Mouse (Mus musculus): ENCODE data around the gene Hprt. TPM values are rescaled to one million over a fixed set of nuclear protein-coding genes. Genes with fewer than 3 reads are reported as not detected.

Hprt gene
- polyA plus RNA-seq, 1 experiment from 2014 or later, result 80.5 TPM

DNA sequence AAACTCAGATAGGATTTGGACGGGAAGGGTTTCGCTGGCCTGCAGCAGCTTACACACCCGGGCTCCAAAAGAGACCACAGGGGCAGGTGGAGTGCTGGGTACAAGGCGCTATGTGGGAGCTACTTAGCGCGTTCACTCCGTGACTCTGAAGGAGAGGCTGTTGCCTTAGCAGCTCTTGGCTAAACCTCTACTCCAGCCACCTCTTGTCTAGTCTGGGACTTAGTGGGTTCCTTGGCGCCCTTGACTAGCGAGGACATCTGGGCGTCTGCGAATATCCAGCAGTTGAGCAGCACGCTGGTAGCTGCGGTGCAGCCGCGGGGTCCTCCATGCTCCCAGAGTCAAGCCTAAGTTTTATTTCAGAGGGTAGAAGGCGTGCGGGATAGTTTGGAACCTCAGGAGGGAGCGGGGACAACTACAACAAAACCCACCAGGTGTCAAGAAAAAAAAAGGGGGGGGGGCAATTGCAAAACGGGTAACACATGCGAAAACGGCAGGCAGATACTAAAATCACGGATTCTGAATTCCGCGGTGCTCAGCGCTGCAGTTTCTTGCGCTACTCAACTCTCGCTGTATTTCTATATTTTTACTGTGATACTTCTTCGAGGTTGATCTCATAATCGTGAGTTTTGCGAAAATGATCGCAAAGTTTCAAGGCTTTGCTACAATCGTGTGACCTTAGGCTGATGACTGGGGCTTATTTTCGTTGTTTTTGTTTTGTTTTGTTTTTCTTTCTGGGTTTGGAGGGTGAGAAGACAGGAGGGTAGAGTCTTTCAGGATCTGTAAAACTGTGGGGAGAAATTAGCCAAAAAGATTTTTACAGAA, 70.7 kb downstream of the Hprt start:
- Histone ChIP-seq H3K36me3 (ENCODE audit: control insufficient read depth, insufficient read depth, low read length) (no peaks in the 10 kb centered on the region), H3K4me1 (ENCODE audit: control insufficient read depth, insufficient read depth, low read length) (no peaks in the 10 kb centered on the region), H3K9ac (ENCODE audit: low read length) (no peak overlapping the region), H3K9me3 (ENCODE audit: control insufficient read depth, low read length) (no peaks in the 10 kb centered on the region), H3K4me3 (ENCODE audit: low read depth, low read length) (peak overlapping the region; percentile 13; the same call in 1 of the 2 replicates), H3K27me3 (ENCODE audit: control insufficient read depth, insufficient read depth, low read length) (peaks cover 5% of the 10 kb centered on the region), H3K27ac (ENCODE audit: low read depth, low read length) (no peak overlapping the region), H3K4me2 (ENCODE audit: low read depth) (peak overlapping the region; percentile 27)
- DNase-seq (ENCODE audit: low spot score) (peak; percentile 50), ATAC-seq (ENCODE audit: insufficient read depth, low FRiP score, low TSS enrichment) (no peak)
- WGBS, result 14% methylated on average over 33 of the region's 33 CpGs

DNA sequence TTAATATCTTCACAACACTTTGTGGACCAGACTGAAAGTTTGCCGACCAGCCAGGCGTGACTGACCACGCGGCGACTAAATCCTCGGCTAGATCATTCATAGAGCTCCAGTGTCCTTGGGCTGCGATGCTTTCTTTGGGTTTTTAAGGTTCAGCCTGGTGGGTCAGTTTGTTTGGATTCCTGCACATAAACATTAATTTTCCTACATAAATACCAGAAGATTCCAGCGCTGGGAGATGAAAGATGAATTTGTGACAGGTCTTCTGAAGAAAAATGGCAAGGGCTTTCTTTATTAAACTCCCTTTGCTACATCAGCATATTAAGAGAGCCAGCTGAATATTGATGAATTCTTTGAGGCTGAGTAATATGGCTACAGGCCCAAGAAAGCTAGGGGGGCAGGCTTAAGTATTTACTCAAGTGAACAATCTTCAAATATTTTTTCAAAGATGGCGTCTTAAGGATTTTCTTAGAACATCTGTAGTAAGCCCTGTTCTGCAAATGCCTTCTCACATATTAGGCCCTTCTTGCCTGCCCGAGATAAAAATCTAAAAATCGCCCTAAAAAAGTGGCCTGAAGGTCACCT, 71.6 kb downstream of the Hprt start:
- Histone ChIP-seq H3K27me3 (ENCODE audit: control insufficient read depth, insufficient read depth, low read length) (peaks cover 5% of the 10 kb centered on the region), H3K9ac (ENCODE audit: low read length) (no peak overlapping the region), H3K4me3 (ENCODE audit: low read depth, low read length) (no peak overlapping the region), H3K36me3 (ENCODE audit: control insufficient read depth, insufficient read depth, low read length) (no peaks in the 10 kb centered on the region), H3K4me1 (ENCODE audit: control insufficient read depth, insufficient read depth, low read length) (no peaks in the 10 kb centered on the region), H3K9me3 (ENCODE audit: control insufficient read depth, low read length) (no peaks in the 10 kb centered on the region), H3K4me2 (ENCODE audit: low read depth) (peak overlapping the region; percentile 27; the same call in 1 of the 2 replicates), H3K27ac (ENCODE audit: low read depth, low read length) (no peak overlapping the region)
- DNase-seq (ENCODE audit: low spot score) (no peak), ATAC-seq (ENCODE audit: insufficient read depth, low FRiP score, low TSS enrichment) (no peak)
- 25% methylated on average over 11 of the region's 11 CpGs for WGBS

DNA sequence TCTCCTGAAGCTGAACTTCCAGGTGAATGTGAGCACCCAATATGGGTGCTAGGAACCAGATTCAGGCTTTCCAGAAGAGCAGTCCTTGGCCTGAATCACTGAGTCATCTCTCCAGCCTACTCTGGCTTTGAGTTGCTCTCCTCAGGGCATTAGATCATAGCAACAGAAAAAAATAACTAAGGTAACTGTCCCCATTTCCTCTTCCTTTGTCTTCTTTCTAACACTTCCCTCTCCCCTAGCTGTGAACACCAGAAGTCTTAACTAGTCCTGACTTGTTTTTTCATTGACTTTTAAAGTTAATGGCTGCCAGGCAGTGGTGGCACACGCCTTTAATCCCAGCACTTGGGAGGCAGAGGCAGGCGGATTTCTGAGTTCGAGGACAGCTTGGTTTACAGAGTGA, 76.5 kb downstream of the Hprt start:
- H3K4me3 ChIP-seq (ENCODE audit: low read depth, low read length), result no peak overlapping the region
- H3K4me2 ChIP-seq (ENCODE audit: low read depth), result no peak overlapping the region
- no peaks in the 10 kb centered on the region for H3K4me1 ChIP-seq (ENCODE audit: control insufficient read depth, insufficient read depth, low read length)
- no peak overlapping the region for H3K9ac ChIP-seq (ENCODE audit: low read length)
- 87% methylated on average over 3 of the region's 3 CpGs for WGBS
- ATAC-seq (ENCODE audit: insufficient read depth, low FRiP score, low TSS enrichment) (no peak), DNase-seq (ENCODE audit: low spot score) (no peak)
- no peak overlapping the region for H3K27ac ChIP-seq (ENCODE audit: low read depth, low read length)
- H3K27me3 ChIP-seq (ENCODE audit: control insufficient read depth, insufficient read depth, low read length), result 0 out of 2 replicates have a peak, but pooled peaks cover 2% of the 10 kb centered on the region
- no peaks in the 10 kb centered on the region for H3K9me3 ChIP-seq (ENCODE audit: control insufficient read depth, low read length)
- no peaks in the 10 kb centered on the region for H3K36me3 ChIP-seq (ENCODE audit: control insufficient read depth, insufficient read depth, low read length)

MicroRNA genes within 50 kb of the gene (microRNA counts, 519-probe panel; counts per million panel counts)
- 5,236 counts per million, percentile 91 among the panel's probes with 10 or more counts for microRNA mmu-miR-322
- 3,494 counts per million, percentile 69 among the panel's probes with 10 or more counts for microRNA mmu-miR-351
- microRNA mmu-miR-450a-3p, result 171 counts per million, percentile 57 among the panel's probes with 10 or more counts
- microRNA mmu-miR-450a-5p, result 5,020 counts per million, percentile 88 among the panel's probes with 10 or more counts
- 1,212 counts per million, percentile 58 among the panel's probes with 10 or more counts for microRNA mmu-miR-450b-3p
- microRNA mmu-miR-450b-5p, result 171 counts per million, percentile 57 among the panel's probes with 10 or more counts
- 2,748 counts per million, percentile 62 among the panel's probes with 10 or more counts for microRNA mmu-miR-503
- microRNA mmu-miR-542-3p, result 171 counts per million, percentile 57 among the panel's probes with 10 or more counts
- 171 counts per million, percentile 57 among the panel's probes with 10 or more counts for microRNA mmu-miR-542-5p

Small RNA genes within 50 kb of the gene (microRNA-seq; reads per million reads assigned to microRNA genes)
- 16,516 reads per million, percentile 98 among the genes with 10 or more reads in this experiment for gene Mir322
- gene Mir351, result 1,279 reads per million, percentile 80 among the genes with 10 or more reads in this experiment
- gene Mir450-1, result 7.8 reads per million, percentile 18 among the genes with 10 or more reads in this experiment
- 2.6 reads per million, percentile 2 among the genes with 10 or more reads in this experiment for gene Mir450-2
- gene Mir450b, result 112 reads per million, percentile 53 among the genes with 10 or more reads in this experiment
- gene Mir503, result 452 reads per million, percentile 69 among the genes with 10 or more reads in this experiment
- gene Mir542, result 324 reads per million, percentile 65 among the genes with 10 or more reads in this experiment

Other genes with a start within 250 kb of the Hprt start
- 4.6 and 5.9 TPM in 2 replicates for gene Ccdc160, start 196.9 kb upstream of the Hprt start, polyA plus RNA-seq (2014; fragmentation: Nextera tagmentation; extraction: Ambion mirVana)
- gene Phf6, start 75.9 kb upstream of the Hprt start, polyA plus RNA-seq (2014; fragmentation: Nextera tagmentation; extraction: Ambion mirVana), result 111 and 120 TPM in 2 replicates